Mouse (Mus musculus): Measurements from ENCODE around the gene 2010111I01Rik. TPM values are rescaled to one million over a fixed set of nuclear protein-coding genes. Genes with fewer than 3 reads are reported as not detected.
"Not testable (repeated sequence)": the region's sequence is repeated elsewhere in the genome, so short reads cannot be mapped to it uniquely, and the experiment has no call there.

Gene 2010111I01Rik
- polyA plus RNA-seq, 1 experiment from 2014 or later: 30.9 TPM

GRCm38 (mm10) chr13:63225796-63226583 lies 261.3 kb downstream of the 2010111I01Rik start:
- no peak overlapping the region for H3K9ac ChIP-seq (replicated peaks)
- WGBS: 90% methylated on average over 8 of the region's 8 CpGs
- H3K4me2 ChIP-seq (replicated peaks): no peak overlapping the region
- no peaks in the 10 kb centered on the region for H3K27me3 ChIP-seq
- no peak overlapping the region for H3K27ac ChIP-seq (replicated peaks)
- ATAC-seq (replicated peaks): no peak
- no peak overlapping the region for H3K4me3 ChIP-seq
- no peaks in the 10 kb centered on the region for H3K9me3 ChIP-seq
- H3K4me1 ChIP-seq: no peaks in the 10 kb centered on the region
- H3K36me3 ChIP-seq: no peaks in the 10 kb centered on the region

GRCm38 (mm10) chr13:63227785-63228184 lies 263.1 kb downstream of the 2010111I01Rik start:
- ATAC-seq (replicated peaks): no peak
- H3K27me3 ChIP-seq: no peaks in the 10 kb centered on the region
- no peaks in the 10 kb centered on the region for H3K36me3 ChIP-seq
- no peaks in the 10 kb centered on the region for H3K4me1 ChIP-seq
- H3K9ac ChIP-seq (replicated peaks): no peak overlapping the region
- no peak overlapping the region for H3K4me2 ChIP-seq (replicated peaks)
- no peak overlapping the region for H3K4me3 ChIP-seq
- 82% methylated on average over 3 of the region's 3 CpGs for WGBS
- H3K9me3 ChIP-seq: no peaks in the 10 kb centered on the region
- no peak overlapping the region for H3K27ac ChIP-seq (replicated peaks)

DNA sequence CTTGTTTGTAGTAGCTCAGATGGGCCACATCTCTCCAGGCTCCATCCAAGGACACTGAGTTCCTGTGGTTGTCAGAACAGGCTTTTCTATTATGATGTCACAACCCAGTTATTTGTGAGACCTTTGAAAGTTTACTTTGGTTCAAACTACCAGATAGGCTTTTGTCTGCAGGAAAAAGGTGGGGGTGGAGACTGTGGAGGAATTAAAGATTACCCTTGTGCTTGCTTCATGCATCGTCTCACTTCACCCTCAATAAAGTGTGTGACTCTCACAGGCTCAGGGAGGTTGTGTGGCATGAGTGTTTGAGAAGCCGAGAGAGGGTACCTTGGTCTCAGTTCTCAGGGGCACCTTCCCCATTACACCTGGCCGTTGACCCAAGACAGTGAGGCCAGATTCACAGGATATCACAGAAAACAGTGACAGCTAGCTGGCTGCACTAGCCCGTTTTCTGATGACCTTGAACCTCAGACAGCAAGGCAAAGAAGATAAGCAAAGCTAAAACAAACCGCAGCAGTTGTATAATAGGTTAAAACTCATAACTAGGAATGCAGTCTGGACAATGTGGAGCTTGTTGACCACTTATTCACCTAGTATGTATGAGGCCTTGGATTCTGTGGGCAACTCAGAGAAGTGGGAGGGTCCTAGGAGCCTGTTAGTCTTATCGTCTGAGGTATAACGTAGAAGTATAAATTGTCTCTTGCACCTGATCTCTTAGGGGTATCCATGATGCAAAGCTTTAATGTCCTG lies 266.4 kb downstream of the 2010111I01Rik start:
- no peaks in the 10 kb centered on the region for H3K27me3 ChIP-seq
- WGBS: 79% methylated on average over 7 of the region's 7 CpGs

GRCm38 (mm10) chr13:63231702-63232070 lies 267.0 kb downstream of the 2010111I01Rik start:
- no peak for ATAC-seq (replicated peaks)
- Histone ChIP-seq H3K4me2 (replicated peaks) (no peak overlapping the region), H3K9ac (replicated peaks) (no peak overlapping the region), H3K27ac (replicated peaks) (no peak overlapping the region), H3K4me1 (no peaks in the 10 kb centered on the region), H3K27me3 (no peaks in the 10 kb centered on the region), H3K9me3 (no peaks in the 10 kb centered on the region), H3K4me3 (no peak overlapping the region), H3K36me3 (no peaks in the 10 kb centered on the region)
- WGBS: 27% methylated on average over 3 of the region's 3 CpGs

More for the DNA sequence above, 266.4 kb downstream of the 2010111I01Rik start:
- ATAC-seq (replicated peaks): no peak
- H3K9ac ChIP-seq (replicated peaks): no peak overlapping the region
- no peaks in the 10 kb centered on the region for H3K36me3 ChIP-seq
- H3K9me3 ChIP-seq: no peaks in the 10 kb centered on the region
- no peak overlapping the region for H3K4me3 ChIP-seq
- H3K4me2 ChIP-seq (replicated peaks): no peak overlapping the region
- no peak overlapping the region for H3K27ac ChIP-seq (replicated peaks)
- no peaks in the 10 kb centered on the region for H3K4me1 ChIP-seq

GRCm38 (mm10) chr13:63232558-63232957 lies 267.9 kb downstream of the 2010111I01Rik start:
- H3K4me2 ChIP-seq (replicated peaks): no peak overlapping the region
- H3K9ac ChIP-seq (replicated peaks): no peak overlapping the region
- no peaks in the 10 kb centered on the region for H3K27me3 ChIP-seq
- no peak overlapping the region for H3K4me3 ChIP-seq
- H3K27ac ChIP-seq (replicated peaks): no peak overlapping the region
- 84% methylated on average over 1 of the region's 2 CpGs for WGBS
- H3K4me1 ChIP-seq: no peaks in the 10 kb centered on the region
- no peak for ATAC-seq (replicated peaks)
- H3K9me3 ChIP-seq: no peaks in the 10 kb centered on the region
- H3K36me3 ChIP-seq: no peaks in the 10 kb centered on the region

GRCm38 (mm10) chr13:63234520-63234919 lies 269.8 kb downstream of the 2010111I01Rik start:
- H3K27ac ChIP-seq (replicated peaks); H3K9me3 ChIP-seq; H3K4me2 ChIP-seq (replicated peaks); H3K27me3 ChIP-seq; H3K4me3 ChIP-seq; H3K36me3 ChIP-seq; ATAC-seq (replicated peaks); H3K4me1 ChIP-seq; H3K9ac ChIP-seq (replicated peaks): not testable (repeated sequence)

GRCm38 (mm10) chr13:63235551-63235950 lies 270.9 kb downstream of the 2010111I01Rik start:
- H3K4me1 ChIP-seq: peaks cover 13% of the 10 kb centered on the region
- no peaks in the 10 kb centered on the region for H3K27me3 ChIP-seq
- no peak for ATAC-seq (replicated peaks)
- no peak overlapping the region for H3K27ac ChIP-seq (replicated peaks)
- H3K36me3 ChIP-seq: no peaks in the 10 kb centered on the region
- H3K9ac ChIP-seq (replicated peaks): no peak overlapping the region
- no peaks in the 10 kb centered on the region for H3K9me3 ChIP-seq
- 90% methylated on average over 3 of the region's 3 CpGs for WGBS
- H3K4me2 ChIP-seq (replicated peaks): no peak overlapping the region
- H3K4me3 ChIP-seq: no peak overlapping the region

GRCm38 (mm10) chr13:63236159-63236893 lies 271.6 kb downstream of the 2010111I01Rik start:
- Histone ChIP-seq H3K4me2 (replicated peaks) (no peak overlapping the region), H3K4me3 (no peak overlapping the region), H3K4me1 (peaks cover 19% of the 10 kb centered on the region), H3K27me3 (no peaks in the 10 kb centered on the region), H3K27ac (replicated peaks) (no peak overlapping the region), H3K36me3 (no peaks in the 10 kb centered on the region), H3K9me3 (no peaks in the 10 kb centered on the region), H3K9ac (replicated peaks) (no peak overlapping the region)
- ATAC-seq (replicated peaks): no peak
- 55% methylated on average over 5 of the region's 5 CpGs for WGBS

DNA sequence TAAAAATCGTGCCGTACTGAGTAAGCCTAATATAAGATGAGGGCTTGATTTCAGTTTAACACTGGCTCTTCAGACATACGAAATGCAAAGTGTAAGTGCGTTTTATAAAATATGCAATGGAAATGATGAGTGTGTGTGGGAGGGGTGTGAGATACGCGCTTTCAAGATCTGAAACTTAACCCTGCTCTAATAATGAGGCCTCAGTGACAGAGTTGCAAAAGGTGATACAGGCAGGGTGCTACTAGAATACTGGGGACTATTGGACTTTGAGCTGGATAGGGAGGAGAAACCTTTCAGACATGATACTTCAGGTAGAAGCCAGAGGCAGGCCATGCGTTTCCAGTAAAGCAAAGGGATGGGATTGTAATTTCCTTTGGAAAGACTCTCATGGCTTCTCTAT lies 273.4 kb downstream of the 2010111I01Rik start:
- no peak for ATAC-seq (replicated peaks)
- no peaks in the 10 kb centered on the region for H3K27me3 ChIP-seq
- no peak overlapping the region for H3K4me2 ChIP-seq (replicated peaks)
- H3K4me1 ChIP-seq: peaks cover 19% of the 10 kb centered on the region
- WGBS: 91% methylated on average over 7 of the region's 7 CpGs
- no peak overlapping the region for H3K27ac ChIP-seq (replicated peaks)
- no peaks in the 10 kb centered on the region for H3K36me3 ChIP-seq
- no peak overlapping the region for H3K9ac ChIP-seq (replicated peaks)
- H3K4me3 ChIP-seq: no peak overlapping the region
- no peaks in the 10 kb centered on the region for H3K9me3 ChIP-seq

DNA sequence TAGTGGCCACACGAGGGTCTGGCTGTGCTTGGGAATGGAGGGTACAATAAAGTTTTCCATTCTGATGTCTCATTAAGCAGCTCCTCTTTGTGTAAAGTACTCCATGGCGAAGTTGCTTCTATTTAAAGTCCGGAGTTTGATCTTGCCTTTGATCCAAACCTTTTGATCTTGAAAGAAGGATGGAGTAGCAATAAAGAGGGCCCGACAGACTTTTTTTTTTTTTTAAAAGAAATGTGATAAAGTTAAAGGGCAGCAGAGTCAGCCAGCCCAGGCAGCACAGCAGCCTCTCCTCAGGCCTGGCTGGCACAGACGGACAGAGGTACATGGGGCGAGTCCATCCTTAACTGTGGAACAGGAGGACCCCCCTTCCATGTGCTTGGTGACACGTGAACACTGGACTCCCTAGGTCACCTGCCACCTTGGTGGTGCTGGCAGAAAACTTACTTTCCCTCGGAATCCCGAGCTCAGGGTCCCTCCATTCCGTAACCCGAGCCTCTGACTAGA lies 274.7 kb downstream of the 2010111I01Rik start:
- H3K27me3 ChIP-seq: no peaks in the 10 kb centered on the region
- H3K9ac ChIP-seq (replicated peaks): peak overlapping the region; percentile 87
- peak overlapping the region; percentile 79 for H3K27ac ChIP-seq (replicated peaks)
- H3K4me1 ChIP-seq: peaks cover 21% of the 10 kb centered on the region
- ATAC-seq (replicated peaks): peak; percentile 65
- H3K4me3 ChIP-seq: peak overlapping the region; percentile 87
- no peaks in the 10 kb centered on the region for H3K9me3 ChIP-seq
- WGBS: 3% methylated on average over 11 of the region's 11 CpGs
- H3K4me2 ChIP-seq (replicated peaks): peak overlapping the region; percentile 96
- H3K36me3 ChIP-seq: no peaks in the 10 kb centered on the region

DNA sequence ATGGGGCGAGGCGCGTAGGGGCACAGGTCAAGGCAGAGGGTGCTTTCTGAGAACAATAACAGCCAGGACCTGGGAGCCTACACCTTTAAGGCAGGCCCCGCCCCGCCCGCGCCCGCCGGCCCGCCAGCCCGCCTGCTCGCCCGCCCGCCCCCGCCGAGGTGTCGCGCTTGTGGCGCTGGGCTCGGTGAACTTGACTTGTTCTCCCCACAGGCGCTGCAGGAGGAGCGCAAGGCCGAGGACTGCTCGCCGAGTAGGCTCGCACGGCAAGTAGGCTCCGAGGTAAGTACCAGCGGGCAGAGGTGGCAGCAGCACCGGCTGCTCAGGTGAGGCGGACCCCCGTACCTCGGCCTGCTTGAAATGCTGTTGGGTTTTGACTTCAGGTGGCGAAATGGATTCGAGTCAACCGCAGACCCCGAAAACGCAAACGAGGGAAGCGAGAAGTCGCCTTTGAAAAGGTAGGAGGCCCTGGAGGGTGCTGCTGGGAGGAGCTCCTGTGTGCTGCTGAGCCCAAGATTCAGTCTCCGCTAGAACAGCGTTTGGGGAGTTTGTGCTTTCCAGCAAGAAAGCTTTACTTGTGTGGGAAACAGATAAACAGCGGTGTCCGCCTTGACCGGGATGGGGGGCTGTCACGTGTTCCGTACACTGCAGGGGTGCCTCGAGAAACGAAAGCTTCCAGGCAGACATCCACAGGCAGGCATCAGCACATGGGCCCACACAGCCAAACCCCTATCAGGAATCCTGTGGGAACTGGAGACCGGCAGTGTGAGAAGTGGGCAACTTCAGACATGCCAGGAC lies 275.4 kb downstream of the 2010111I01Rik start:
- Histone ChIP-seq H3K9ac (replicated peaks) (peak overlapping the region; percentile 87), H3K4me1 (peaks cover 25% of the 10 kb centered on the region), H3K4me2 (replicated peaks) (peak overlapping the region; percentile 96), H3K9me3 (no peaks in the 10 kb centered on the region), H3K27me3 (no peaks in the 10 kb centered on the region), H3K27ac (replicated peaks) (peak overlapping the region; percentile 79), H3K4me3 (peak overlapping the region; percentile 87), H3K36me3 (no peaks in the 10 kb centered on the region)
- WGBS: under 1% methylated on average over 51 of the region's 51 CpGs
- peak; percentile 85 for ATAC-seq (replicated peaks)
